11 mouse cellular contexts compared by ENCODE assay signal in the genomic region with DNA sequence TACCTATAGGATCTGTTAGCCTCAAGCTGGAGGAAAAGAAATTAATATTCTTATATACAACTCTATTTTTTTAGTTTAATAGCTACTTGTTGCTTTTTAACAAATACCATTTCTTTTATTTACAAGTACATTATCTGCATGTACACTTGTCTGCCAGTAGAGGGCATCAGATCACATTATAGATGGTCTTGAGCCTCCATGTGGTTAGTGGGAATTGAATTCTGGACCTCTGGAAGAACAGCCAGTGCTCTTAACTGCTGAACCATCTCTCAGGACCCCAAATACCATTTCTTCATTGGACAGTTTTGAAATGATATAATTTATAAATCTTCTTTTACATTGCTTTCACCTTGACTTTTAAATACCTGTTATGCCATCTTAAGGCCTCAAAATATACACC. TPM values are rescaled to one million over a fixed set of nuclear protein-coding genes. Genes with fewer than 3 reads are reported as not detected.
DNase-seq lines count a peak whose midpoint lies in the region; ATAC-seq and TF ChIP-seq lines count a peak whose summit lies in the region.
"Had no signal": no experiment of that assay in that cellular context is flagged by ENCODE, and none has a peak within 500 bp of the region (broad histone marks: within the 10 kb centered on the region; RNA-seq: fewer than 3 reads in every experiment).

No protein-coding gene starts in this region.

- intact Hi-C loops in heart, adult 2 months (cut with DNase I) = loop anchor here (2.0 to 5.0 kb wide), 2 partner anchors 709 to 746 kb away; no protein-coding TSS in a partner anchor

- H3K4me2 ChIP-seq in midbrain, postnatal 0 days (ENCODE audit: low read depth, low read length, poor library complexity, severe bottlenecking) = no peak overlapping the region
- H3K4me2 ChIP-seq in heart, embryonic 12.5 days = no peak overlapping the region
- H3K4me2 ChIP-seq: liver, embryonic 15.5 days had no signal

- TF ChIP-seq EP300 in heart, adult 2 months (IDR thresholded peaks at IDR 0.05; ENCODE audit: insufficient read depth, low read depth, low read length) = no peak

- H3K79me2 ChIP-seq in heart, adult 2 months (replicated peaks; ENCODE audit: control insufficient read depth, insufficient read depth, low read length) = no peaks in the 10 kb centered on the region

- no peak overlapping the region for H3K4me3 ChIP-seq in heart, adult 2 months
- no peak overlapping the region for H3K4me3 ChIP-seq in midbrain, postnatal 0 days (ENCODE audit: low read depth, low read length)
- no peak overlapping the region for H3K4me3 ChIP-seq in midbrain, embryonic 10.5 days
- H3K4me3 ChIP-seq in cortical plate, adult 2 months (ENCODE audit: insufficient read depth, low read length) = no peak overlapping the region
- no peak overlapping the region for H3K4me3 ChIP-seq in heart, embryonic 12.5 days
- H3K4me3 ChIP-seq: liver, embryonic 15.5 days had no signal

- no peaks in the 10 kb centered on the region for H3K9me3 ChIP-seq in midbrain, postnatal 0 days (ENCODE audit: low read length)
- H3K9me3 ChIP-seq in midbrain, embryonic 10.5 days (replicated peaks) = no peaks in the 10 kb centered on the region
- H3K9me3 ChIP-seq in heart, embryonic 12.5 days (replicated peaks) = 0 out of 2 replicates have a peak, but pooled peaks cover 2% of the 10 kb centered on the region
- H3K9me3 ChIP-seq: liver, embryonic 15.5 days had no signal

- H3K27ac ChIP-seq in heart, adult 2 months = no peak overlapping the region
- no peak overlapping the region for H3K27ac ChIP-seq in midbrain, postnatal 0 days (ENCODE audit: low read depth, low read length)
- no peak overlapping the region for H3K27ac ChIP-seq in midbrain, embryonic 10.5 days (replicated peaks)
- no peak overlapping the region for H3K27ac ChIP-seq in cortical plate, adult 2 months (ENCODE audit: insufficient read depth, low read length)
- H3K27ac ChIP-seq in heart, embryonic 12.5 days (ENCODE audit: poor library complexity, severe bottlenecking) = no peak overlapping the region
- H3K27ac ChIP-seq: liver, embryonic 15.5 days had no signal

- H3K4me1 ChIP-seq in heart, adult 2 months (ENCODE audit: control insufficient read depth, insufficient read depth, low read length) = no peaks in the 10 kb centered on the region
- no peaks in the 10 kb centered on the region for H3K4me1 ChIP-seq in midbrain, postnatal 0 days (ENCODE audit: insufficient read depth, low read length)
- H3K4me1 ChIP-seq in midbrain, embryonic 10.5 days = no peaks in the 10 kb centered on the region
- no peaks in the 10 kb centered on the region for H3K4me1 ChIP-seq in cortical plate, adult 2 months (ENCODE audit: control insufficient read depth, insufficient read depth, low read length)
- H3K4me1 ChIP-seq in heart, embryonic 12.5 days (replicated peaks) = no peaks in the 10 kb centered on the region
- H3K4me1 ChIP-seq: liver, embryonic 15.5 days had no signal

- H3K27me3 ChIP-seq in heart, adult 2 months (ENCODE audit: control insufficient read depth, insufficient read depth, low read length) = no peaks in the 10 kb centered on the region
- H3K27me3 ChIP-seq in midbrain, postnatal 0 days (ENCODE audit: insufficient read depth, low read length) = no peaks in the 10 kb centered on the region
- H3K27me3 ChIP-seq in midbrain, embryonic 10.5 days (ENCODE audit: low read depth, poor library complexity, severe bottlenecking) = no peaks in the 10 kb centered on the region
- H3K27me3 ChIP-seq in heart, embryonic 12.5 days (replicated peaks) = no peaks in the 10 kb centered on the region
- H3K27me3 ChIP-seq: liver, embryonic 15.5 days had no signal

- H3K9ac ChIP-seq in heart, adult 2 months (ENCODE audit: low read depth, low read length) = no peak overlapping the region
- no peak overlapping the region for H3K9ac ChIP-seq in midbrain, postnatal 0 days (replicated peaks; ENCODE audit: low read length, poor library complexity, severe bottlenecking)
- no peak overlapping the region for H3K9ac ChIP-seq in heart, embryonic 12.5 days
- H3K9ac ChIP-seq: liver, embryonic 15.5 days had no signal

- no peak for ATAC-seq in midbrain, postnatal 0 days (ENCODE audit: low FRiP score)
- no peak for ATAC-seq in heart, embryonic 12.5 days (ENCODE audit: insufficient number of reproducible peaks, low FRiP score)
- ATAC-seq: activated CD4-positive, CD25-positive, alpha-beta regulatory T cell, adult 4 months had no signal

- TF ChIP-seq CTCF in heart, adult 2 months (IDR thresholded peaks at IDR 0.05) = peak; percentile 83
- peak; percentile 81 for TF ChIP-seq CTCF in midbrain, postnatal 0 days (IDR thresholded peaks at IDR 0.05)
- peak; percentile 28; the same call in 1 of the 2 replicates for TF ChIP-seq CTCF in cortical plate, adult 2 months (IDR thresholded peaks at IDR 0.05; ENCODE audit: extremely low read depth, insufficient read depth, low read length)

- no peak for DNase-seq in heart, adult 2 months
- no peak for DNase-seq in heart, adult 18-20 months
- DNase-seq in midbrain, postnatal 0 days (ENCODE audit: low spot score) = peak; percentile 22
- no peak for DNase-seq in midbrain, embryonic 10.5 days (ENCODE audit: low spot score)
- peak; percentile 57 for DNase-seq in retina, embryonic 14.5 days (ENCODE audit: low spot score)
- no peak for DNase-seq in frontal cortex, postnatal 14 days (ENCODE audit: low spot score in 2 of 2)
- DNase-seq: kidney, postnatal 25 days had no signal

- TF ChIP-seq POLR2A in heart, adult 2 months (IDR thresholded peaks at IDR 0.05; ENCODE audit: insufficient read depth, low read depth, low read length) = no peak
- no peak for TF ChIP-seq POLR2A in cortical plate, adult 2 months (IDR thresholded peaks at IDR 0.05; ENCODE audit: extremely low read depth, insufficient read depth, low read length)

- no peaks in the 10 kb centered on the region for H3K36me3 ChIP-seq in heart, adult 2 months (ENCODE audit: control insufficient read depth, insufficient read depth, low read length)
- no peaks in the 10 kb centered on the region for H3K36me3 ChIP-seq in midbrain, postnatal 0 days (ENCODE audit: insufficient read depth, low read length)
- H3K36me3 ChIP-seq in midbrain, embryonic 10.5 days = no peaks in the 10 kb centered on the region
- no peaks in the 10 kb centered on the region for H3K36me3 ChIP-seq in heart, embryonic 12.5 days
- H3K36me3 ChIP-seq: liver, embryonic 15.5 days had no signal

RNA-seq across cellular contexts. Expression of a gene that starts 9.2 kb away (rescaled TPM):
- total RNA-seq in heart, adult 2 months (2021) = 1 to 10 TPM; 2.0 to 2.3 TPM
- 0.49 and 0.88 TPM in 2 replicates for polyA plus RNA-seq in heart, adult 2 months (2012; rRNA removed)
- total RNA-seq in heart, adult 18-20 months (2021) = 1 to 10 TPM; 2.1 to 3.3 TPM
- 0.99 and 1.2 TPM in 2 replicates for total RNA-seq in midbrain, postnatal 0 days (2014; rRNA removed)
- polyA plus RNA-seq in midbrain, postnatal 0 days (2015; fragmentation: Nextera tagmentation; extraction: Ambion mirVana) = 0.89 and 1.3 TPM in 2 replicates
- polyA plus RNA-seq in midbrain, embryonic 10.5 days (2016; fragmentation: Nextera tagmentation; extraction: Ambion mirVana) = 3.0 and 4.0 TPM in 2 replicates
- 3.9 and 4.0 TPM in 2 replicates for polyA plus RNA-seq in cortical plate, adult 2 months (2012; rRNA removed)
- polyA plus RNA-seq in heart, embryonic 12.5 days (2016; fragmentation: Nextera tagmentation; extraction: Ambion mirVana) = 2.7 and 3.1 TPM in 2 replicates

Comparison
In these comparisons a context has a peak if more than half of its experiments do, and no peak if none do; other contexts are left out.
1. DNase-seq: peak in midbrain, postnatal 0 days (single experiment) and retina, embryonic 14.5 days (single experiment); none in heart, adult 2 months (0 of 2), heart, adult 18-20 months (0 of 2), midbrain, embryonic 10.5 days (single experiment) and frontal cortex, postnatal 14 days (0 of 2).
2. CTCF ChIP-seq: peak in every context shown above with its lines; median percentile 83 in heart, adult 2 months; 81 in midbrain, postnatal 0 days; 28 in cortical plate, adult 2 months.